Mouse (Mus musculus): ENCODE measurements around the gene Trim27.

Trim27 gene

DNA sequence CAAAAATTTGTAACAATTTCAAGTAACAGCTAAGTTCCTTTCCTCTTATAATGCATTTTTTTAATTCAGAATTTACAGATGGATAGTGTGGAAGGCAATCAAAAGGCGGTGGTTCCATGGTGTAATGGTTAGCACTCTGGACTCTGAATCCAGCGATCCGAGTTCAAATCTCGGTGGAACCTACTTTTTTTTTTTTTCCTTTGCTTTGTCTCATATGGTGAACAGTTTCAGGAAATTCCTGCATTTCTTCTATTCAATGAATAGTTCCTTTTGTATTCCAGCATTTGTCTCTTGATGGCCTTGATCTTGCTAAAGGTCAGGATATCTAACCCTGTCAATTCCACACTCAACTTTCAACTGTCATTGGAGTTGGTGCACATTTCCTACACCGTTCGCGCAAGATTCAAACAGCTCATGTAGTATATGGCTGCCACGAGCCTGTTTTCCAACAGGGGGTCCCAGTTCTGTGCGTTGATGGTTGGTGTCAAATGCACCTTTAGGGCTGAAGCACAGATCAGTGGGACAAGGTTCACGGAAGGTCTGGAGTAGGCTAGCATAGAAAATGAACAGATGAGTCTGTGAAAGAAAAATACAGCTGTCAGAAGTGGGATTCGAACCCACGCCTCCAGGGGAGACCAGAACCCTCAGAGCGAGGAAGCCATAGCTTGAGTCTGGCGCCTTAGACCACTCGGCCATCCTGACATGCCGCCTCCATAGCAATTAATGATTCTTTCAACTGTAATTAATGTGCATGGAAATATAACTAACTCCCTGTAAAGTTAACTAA lies 6.8 kb upstream of the Trim27 start:
- DNase-seq (ENCODE audit: low spot score in 2 of 2): peak; percentile 47 to 67

DNA sequence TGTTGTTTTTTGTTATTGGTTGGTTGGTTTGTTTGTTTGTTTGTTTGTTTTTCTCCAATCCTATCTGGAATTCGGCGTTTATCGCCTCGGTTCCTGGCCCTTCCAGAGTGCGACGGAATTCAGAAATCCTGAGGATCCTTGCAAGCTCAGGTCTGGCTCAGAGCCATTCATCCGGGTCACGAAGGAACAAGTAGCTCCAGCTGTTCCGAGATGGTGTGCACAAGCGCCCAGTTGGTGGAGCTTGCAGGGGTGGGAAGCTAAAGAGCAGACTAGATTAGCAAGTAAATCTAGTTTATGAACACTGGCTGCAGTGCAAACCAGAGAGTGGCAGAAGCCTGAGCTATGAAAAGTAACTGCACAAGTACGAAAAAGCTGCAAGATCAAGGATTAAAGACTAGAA lies 6.2 kb upstream of the Trim27 start:
- peak; percentile 42 to 65 for DNase-seq (ENCODE audit: low spot score in 2 of 2)

DNA sequence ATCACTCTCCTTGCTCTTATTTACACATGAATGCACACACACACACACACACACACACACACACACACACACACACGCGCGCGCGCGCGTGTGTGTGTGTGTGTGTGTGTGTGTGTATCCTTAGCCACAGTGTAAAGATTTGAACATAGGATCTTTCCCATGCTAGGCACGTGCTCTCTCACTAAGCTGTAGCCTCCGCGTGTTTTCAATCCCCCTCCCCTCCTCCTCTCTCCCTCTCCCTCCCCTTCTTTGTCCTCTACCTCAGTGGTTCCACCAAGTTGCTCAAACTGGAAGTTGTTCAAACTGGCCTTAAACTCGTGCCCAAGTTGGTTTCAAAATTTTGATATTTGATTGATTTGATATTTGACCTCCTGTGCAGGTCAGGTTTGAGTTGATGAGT lies 2.5 kb upstream of the Trim27 start:
- DNase-seq (ENCODE audit: low spot score in 2 of 2): no peak

DNA sequence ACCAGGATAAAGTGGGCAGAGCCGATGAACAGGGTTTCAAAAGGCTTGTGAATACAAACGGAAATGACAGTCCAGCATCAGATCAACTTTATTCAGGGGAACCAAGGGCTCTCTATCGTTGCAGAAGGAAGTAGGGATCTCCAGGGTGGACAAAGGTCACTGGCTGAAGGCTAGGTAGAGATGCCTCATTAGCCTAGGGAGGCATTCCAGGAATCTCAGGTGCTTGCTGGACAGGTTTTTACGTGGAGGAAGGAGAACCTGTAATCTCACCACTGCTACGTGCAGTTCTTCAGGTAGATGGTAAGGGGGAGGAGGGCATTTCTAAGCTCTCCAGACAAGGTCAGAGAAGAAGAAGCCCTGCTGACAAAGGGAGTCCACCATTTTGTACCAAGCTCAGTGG lies 1.6 kb upstream of the Trim27 start:
- no peak for DNase-seq (ENCODE audit: low spot score in 2 of 2)

DNA sequence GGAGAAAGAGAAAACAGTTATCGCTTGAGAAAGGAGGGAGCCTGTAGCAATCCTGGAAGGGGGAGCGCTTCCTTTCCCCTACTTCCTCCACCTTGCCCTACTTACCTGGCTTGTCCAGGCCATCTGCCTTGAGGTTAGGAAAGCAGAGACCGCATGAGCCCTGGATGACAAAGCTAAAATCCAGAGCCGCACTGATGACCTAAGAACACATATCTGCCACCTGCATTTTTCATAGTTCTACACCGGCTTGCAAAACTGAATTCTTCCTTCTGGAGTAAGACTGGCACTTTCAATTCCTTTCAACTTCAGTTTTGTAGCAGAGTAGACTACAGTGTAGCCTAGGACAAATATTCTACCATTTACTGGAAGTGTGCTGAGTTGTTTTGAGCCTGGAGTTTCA lies 881 bp upstream of the Trim27 start:
- no peak for DNase-seq (ENCODE audit: low spot score in 2 of 2)

DNA sequence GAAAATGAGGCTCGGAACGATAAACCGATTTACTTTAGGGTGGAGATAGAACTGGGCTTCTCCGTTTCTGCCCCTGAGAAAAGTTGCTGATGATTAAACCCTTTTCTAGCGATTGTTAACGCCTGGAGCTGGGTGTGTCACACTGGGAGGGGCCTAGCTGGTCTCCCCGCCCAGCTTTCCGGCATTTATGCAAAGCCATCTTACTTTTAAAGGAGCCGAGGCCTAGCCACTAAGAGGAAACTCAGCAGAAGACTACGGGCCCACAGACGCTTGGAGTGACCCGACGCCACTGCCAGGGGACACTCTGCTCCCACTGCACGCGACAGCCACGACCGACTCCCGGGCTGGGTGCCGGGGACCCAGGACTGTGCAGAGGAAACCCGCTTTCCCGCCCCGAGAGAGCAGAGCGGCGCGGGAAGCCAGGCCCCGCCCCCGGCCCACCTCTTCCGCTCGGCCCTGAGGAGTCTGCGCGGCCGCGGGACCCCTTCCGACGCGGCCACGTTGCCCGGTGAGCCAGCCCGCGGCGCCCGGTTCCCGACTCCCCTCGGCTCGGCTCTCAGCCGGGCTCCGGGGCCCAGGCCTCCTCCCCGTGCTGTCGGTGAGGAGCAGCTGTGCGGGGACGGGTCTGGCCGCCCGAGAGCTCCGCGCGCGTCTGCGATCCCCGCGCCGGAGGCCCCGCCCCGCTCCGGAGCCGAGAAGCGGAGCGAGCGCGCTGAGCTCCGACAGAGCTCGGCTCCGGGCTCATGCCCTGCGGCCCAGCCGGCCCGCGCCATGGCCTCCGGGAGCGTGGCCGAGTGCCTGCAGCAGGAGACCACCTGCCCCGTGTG lies 692 bp downstream of the Trim27 start:
- peak; percentile 79 to 82 for DNase-seq (ENCODE audit: low spot score in 2 of 2)

DNA sequence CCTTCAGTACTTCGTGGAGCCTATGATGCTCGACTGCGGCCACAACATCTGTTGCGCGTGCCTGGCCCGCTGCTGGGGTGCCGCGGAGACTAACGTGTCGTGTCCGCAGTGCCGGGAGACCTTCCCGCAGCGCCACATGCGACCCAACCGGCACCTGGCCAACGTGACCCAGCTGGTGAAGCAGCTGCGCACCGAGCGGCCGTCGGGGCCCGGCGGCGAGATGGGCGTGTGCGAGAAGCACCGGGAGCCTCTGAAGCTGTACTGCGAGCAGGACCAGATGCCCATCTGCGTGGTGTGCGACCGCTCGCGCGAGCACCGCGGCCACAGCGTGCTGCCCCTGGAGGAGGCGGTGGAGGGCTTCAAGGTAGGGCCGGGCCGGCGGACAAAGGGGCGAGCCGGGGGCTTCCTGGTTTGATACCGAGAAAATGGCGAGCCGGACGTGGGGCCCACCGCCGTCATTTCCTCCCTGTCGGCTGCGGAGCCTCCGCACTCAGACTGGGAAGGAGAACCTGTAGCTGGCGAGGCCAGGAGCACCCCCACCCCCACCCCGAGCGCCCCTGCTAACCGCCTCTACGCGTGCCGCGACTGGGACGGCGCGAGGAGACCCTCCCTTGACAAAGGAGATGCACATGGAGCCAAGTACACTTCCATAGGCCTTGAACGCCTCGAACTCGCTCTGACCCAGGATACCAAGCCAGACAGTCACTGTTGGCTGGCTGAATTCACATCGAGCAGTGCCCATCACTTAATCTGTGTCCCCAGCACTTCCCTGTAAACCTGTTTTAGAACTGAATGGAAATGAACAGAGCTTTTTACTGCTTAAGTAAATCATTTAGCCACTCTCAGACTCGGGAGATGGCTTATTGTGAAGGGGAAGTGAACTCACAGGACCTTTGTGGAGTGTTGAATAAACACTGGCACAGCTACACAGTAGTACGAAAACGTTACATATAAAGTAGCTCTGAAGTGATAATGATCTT lies 1.6 kb downstream of the Trim27 start:
- no peak for DNase-seq (ENCODE audit: low spot score in 2 of 2)

DNA sequence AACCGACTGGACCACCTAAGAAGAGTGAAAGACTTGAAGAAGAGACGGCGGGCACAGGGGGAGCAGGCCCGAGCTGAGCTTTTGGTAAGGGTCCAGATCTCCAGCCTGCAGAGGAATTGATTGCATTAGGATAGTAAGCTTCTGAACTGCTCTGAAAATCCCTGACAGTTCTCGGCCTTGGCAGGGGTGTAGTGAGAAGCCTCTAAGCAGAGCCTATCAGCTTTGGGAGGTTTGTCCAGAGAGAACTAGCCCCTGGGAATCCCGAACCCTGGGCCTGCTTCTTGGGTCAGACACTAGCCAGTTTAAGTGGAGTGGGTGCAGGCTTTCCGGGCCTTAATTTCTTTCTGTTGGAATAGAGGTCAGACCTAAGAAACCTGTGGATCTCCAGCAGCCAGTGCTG lies 2.8 kb downstream of the Trim27 start:
- DNase-seq (ENCODE audit: low spot score in 2 of 2): no peak

DNA sequence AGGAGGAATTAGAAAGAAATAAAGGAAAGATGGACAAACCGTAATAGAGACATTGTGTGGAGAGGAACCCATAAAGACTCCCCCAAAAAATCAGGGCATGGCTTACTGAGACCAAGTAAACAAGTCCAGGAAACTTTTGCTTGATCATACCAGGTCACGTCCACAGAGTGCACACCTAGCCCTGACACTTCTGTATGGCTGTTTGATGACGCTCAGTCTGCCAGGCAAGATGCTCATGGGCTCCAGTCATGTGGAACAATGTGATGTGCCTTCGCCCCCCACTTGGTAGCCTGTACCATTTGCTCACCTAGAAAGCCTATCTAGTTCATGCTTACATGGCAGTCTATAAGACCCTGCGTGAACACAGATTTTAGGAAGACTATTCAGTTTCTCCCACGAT lies 3.8 kb downstream of the Trim27 start:
- no peak for DNase-seq (ENCODE audit: low spot score in 2 of 2)

DNA sequence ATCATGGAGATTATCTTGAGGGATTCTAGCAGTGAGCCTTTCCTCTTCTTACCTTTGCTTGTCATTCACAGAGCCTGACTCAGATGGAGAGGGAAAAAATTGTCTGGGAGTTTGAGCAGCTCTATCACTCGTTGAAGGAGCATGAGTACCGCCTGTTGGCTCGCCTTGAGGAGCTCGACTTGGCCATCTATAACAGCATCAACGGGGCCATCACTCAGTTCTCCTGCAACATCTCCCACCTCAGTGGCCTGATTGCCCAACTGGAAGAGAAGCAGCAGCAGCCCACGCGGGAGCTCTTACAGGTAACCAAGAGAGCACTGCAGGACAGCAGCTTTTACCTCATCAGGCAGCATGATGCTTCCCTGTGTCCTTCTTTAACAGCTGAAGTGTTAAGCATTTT lies 4.4 kb downstream of the Trim27 start:
- no peak for DNase-seq (ENCODE audit: low spot score in 2 of 2)

DNA sequence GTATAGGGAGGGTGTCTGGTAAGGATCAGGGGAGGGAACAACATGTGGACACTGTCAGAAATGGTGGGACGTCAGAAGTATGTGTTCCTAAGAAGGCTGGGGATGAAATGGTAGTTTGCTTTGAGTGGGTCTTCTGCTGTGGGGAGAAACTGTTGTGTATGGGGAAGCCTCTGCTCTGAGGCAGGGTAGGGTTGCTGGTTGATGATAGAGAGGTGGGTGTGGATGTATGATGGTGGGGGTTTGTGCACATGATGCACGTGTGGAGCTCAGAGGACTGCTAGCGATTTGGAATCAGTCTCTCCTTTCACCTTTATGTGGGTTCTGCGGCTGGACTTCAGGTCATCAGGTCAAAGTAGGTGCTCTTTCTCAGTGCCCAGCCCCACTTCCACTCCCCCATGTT lies 6.3 kb downstream of the Trim27 start:
- no peak for DNase-seq (ENCODE audit: low spot score in 2 of 2)

DNA sequence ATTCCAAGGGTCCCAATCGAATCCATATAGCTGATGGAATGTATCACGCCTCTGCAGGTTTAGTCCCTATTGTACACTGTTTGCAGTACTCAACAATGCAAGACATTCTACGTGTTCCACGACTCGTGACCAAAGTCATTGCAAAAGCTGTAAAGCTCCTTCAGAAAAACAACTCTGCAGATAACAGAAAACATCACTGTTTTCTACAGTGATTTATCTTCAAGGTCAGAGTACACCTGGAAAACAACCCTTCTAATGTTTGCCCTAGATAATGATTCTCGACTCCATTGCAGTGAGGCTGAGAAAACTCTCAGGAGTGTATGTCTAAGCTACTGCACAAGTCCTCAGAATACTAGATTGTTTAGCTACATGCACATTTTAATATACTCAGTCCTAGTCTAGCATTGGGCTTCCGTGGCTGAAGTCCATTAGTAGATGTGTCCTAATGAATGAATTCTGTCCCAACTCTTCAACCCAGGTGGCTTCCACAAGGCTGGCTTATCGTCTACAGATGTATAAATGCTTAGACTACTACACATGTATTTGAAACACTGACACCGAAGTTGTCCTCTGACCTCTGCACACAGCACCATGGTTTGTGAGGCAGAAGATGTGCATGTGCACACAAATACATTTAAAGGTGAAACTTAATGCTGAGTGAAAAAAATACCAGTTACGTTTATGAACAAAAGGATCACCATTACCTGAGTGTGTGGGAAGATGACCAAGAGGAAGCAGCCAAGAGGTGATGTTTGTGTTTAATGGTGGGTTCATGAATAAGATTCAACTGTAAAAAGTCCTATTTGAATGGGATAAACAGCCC lies 16.4 kb downstream of the Trim27 start:
- no peak for DNase-seq (ENCODE audit: low spot score in 2 of 2)

DNA sequence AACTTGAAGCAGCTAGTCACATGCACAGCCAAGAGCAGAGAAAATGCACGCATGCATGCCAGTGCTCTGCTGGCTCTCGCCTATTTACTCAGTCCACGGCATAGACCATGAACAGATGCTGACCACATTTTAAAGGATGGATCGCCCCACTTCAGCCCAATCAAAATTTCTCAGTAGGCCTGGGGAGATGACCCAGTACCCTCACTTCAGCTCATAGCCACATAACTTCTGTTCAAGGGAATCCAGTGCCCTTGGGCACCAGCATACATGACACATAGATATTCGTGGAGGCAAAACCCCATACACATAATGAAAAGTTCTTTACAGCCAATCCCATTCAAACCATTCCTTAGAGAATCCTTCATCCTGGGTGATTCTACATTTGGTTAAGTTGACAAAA lies 18.5 kb downstream of the Trim27 start:
- no peak for DNase-seq (ENCODE audit: low spot score in 2 of 2)

DNA sequence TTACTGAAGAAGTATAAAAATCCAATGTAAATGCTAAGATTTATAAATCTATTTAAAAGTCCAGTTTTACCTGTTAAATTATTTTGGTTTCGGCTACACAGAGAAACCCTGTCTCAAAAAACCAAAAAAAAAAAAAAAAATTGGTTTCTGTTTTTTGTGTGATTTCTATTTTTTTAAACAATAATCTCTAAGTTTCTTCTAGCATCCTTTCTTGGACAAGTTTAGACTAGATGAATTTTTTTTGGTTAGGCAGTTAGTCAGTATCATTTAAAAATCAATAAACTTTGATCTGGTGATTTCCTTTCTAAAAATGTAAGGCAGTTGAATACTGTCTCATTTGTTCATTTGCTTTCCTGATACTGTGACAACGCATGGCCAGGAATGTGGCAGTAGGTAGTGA lies 19.1 kb downstream of the Trim27 start:
- DNase-seq (ENCODE audit: low spot score in 2 of 2): no peak

DNA sequence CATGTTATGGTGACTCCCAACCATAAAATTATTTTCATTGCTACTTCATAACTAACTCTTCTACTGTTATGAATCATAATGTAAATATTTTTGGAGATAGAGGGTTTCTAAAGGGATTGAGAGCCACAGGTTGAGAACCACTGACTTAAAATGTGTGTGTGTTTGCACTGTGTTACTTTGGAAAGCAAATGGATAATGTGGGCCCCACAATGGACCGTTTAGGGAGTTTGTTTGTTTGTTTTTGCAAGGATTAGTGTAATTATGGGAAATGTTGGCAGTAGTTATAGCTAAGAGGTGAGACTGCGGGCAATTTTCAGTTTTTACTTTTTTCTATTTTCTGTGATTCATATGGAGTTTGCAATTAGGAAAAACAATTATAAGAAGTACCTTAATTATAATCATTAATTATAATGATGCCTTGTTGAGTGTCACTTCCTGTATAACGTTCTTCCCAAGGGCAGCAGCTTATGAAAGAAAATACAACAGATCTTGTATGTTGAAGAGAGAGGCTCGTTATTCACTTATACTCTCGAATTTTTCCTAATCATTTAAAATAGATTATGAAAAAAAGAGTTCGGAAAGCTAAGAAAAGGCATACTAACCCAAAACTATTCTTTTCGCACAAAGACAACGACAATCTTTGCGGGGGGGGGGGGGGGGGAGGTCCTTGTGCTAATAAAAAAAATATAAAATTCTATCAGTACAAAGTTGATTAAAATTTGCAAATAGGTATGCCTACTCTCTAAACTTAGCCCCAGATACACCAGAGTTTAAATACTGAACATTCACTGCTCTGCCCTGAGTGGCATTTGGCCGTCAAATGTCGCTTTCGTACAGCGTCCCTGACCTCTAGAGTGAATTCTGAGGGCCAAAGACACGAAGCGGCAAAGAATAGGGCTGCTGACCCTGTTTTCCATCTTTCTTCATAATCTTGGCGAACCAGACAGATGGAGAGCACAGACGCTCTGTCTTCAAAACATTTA lies 20.1 kb downstream of the Trim27 start:
- no peak for DNase-seq (ENCODE audit: low spot score in 2 of 2)

DNA sequence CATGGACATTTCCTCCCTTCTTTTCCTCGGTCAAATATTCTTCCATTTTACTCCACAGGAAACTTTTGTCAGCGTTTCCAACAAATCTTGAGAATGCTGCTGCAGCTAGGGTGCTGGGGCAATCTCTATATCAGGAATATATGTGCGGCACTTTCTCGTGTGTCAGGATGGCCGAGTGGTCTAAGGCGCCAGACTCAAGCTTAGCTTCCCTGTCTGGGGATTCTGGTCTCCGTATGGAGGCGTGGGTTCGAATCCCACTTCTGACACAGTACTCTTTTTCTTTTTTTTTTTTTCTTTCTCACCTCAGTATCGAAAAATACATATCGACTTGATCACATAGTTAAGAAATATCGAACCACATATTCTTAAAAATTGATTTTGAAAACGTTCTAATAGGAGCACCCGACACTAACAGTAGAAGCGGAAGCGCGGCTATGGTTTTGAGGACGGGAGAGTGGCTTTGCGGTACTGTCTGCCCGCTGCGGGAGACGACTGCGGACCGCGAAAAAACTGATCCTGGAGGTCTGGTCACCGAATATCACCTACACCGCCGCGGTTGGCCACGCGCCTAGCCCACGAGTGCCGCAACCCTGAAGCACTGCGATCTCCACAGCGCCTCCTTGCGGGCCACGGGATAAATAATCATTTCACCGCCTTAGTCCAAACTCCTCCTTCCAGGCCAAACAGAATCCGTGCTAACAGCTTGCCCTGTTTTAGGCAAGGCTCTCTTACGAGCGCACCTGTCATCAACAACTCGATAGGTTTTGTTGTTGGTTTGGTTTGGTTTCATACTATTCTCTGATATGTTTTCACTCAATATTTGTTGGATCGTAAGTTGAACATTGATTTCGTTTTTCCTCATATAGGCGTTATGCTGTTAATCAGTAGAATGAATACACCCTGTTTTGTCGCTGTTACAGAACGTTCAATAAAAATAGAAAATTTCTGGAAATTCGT lies 21.1 kb downstream of the Trim27 start:
- peak; percentile 97 to 99 for DNase-seq (ENCODE audit: low spot score in 2 of 2)

DNA sequence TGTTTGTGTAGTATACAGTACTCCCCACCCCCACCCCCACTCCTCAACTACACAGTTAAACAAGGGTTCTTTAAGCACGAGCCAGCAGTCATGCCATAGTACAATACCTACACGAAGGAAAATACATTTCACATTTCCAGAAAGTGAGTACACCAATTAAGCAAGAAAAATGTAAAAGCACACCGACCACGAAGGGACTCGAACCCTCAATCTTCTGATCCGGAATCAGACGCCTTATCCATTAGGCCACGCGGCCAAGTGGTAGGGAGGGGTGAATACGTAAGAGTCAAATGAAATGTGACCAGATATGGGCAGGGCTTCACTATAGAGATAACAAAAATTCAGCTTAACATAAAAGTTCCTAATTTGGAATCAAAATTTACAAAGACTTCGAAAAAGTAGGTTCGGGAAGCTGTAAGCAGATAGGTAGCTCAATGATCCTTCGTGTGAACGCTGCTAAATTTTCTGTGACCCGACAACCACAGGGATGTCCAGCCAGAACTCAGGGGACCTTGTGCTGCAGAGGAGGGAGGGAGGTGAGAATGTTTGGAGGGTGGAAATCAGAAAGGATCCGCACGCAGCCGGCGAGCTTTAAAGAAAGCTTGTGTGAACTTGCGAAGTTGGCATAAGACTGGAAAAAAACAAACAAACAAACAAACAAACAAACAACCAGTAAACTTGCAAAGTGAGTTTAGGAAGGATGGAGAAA lies 36.2 kb downstream of the Trim27 start:
- DNase-seq (ENCODE audit: low spot score in 2 of 2): peak; percentile 78 to 87

DNA sequence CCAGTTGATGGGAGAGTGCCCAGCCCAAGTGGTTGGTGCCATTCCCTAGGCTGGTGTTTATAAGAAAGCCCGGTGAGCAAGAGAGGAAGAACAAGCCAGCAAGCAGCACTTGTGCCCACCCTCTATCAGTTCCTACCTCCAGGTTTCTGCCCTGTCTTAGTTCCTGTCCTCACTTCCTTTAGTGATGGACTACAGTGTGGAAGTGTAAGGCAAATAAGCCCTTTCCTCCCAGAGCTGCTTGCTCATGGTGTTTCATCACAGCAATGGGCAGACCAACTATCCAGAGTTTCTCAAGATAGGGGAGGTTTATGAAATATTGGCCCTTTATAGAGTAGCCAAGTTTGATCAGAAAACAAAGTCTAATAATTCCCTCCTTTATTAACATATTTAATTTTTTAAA lies 37.5 kb downstream of the Trim27 start:
- no peak for DNase-seq (ENCODE audit: low spot score in 2 of 2)

All from frontal cortex, postnatal 25 days (tissue).